Mouse (Mus musculus): ENCODE results near the gene Mfap1b. TPM values are rescaled to one million over a fixed set of nuclear protein-coding genes. Genes with fewer than 3 reads are reported as not detected.

The Mfap1b gene
- total and polyA plus RNA-seq, 3 experiments, result 19.1 to 20.3 TPM; not detected in 1

DNA sequence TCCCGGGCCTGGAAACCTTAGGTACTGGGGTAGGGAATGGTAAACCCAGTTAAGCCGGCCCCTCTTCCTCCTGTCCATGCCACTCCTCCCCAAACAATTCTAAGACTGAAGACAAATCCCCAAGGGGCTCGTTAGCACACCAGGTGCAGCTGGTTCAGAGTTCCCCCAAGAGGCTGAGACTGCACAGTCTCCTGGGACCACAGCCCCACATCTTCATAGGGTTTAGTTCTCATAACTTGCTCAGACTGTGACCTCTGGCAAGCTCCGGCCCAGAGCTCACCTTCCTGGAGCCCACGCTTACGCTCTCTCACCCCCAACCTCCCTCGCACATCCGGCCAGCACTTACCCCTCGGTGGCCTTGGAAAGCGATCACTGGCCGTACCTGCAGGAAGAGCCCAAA lies 32.1 kb downstream of the Mfap1b start:
- Histone ChIP-seq H3K36me3 (ENCODE audit: control insufficient read depth in 1 of 2, insufficient read depth in 2 of 2, low read length in 2 of 2) (peaks cover 5 to 13% of the 10 kb centered on the region in 2 experiments; a peak in 3 of 4 replicates), H3K9me3 (replicated peaks; ENCODE audit: insufficient read depth, low read length) (no peaks in the 10 kb centered on the region), H3K27ac (ENCODE audit: control insufficient read depth, low read depth, low read length) (no peak overlapping the region), H3K27me3 (ENCODE audit: control insufficient read depth in 1 of 2, insufficient read depth in 2 of 2, low read length in 2 of 2) (no peaks in the 10 kb centered on the region), H3K79me2 (ENCODE audit: control insufficient read depth, insufficient read depth, low read length, poor library complexity) (no peaks in the 10 kb centered on the region), H3K4me1 (ENCODE audit: control insufficient read depth in 1 of 2, insufficient read depth in 2 of 2, low read length in 2 of 2) (peaks cover 9 to 23% of the 10 kb centered on the region in 2 experiments), H3K4me3 (ENCODE audit: control insufficient read depth in 1 of 2, insufficient read depth in 1 of 2, low read depth in 2 of 2, low read length in 2 of 2) (no peak overlapping the region), H3K9ac (ENCODE audit: control insufficient read depth, low read depth, low read length, poor library complexity, severe bottlenecking) (no peak overlapping the region)
- no peak for DNase-seq (ENCODE audit: low read depth, low spot score)
- no peak for TF ChIP-seq HCFC1 (IDR thresholded peaks at IDR 0.05; ENCODE audit: low read depth, low read length)
- no peak for TF ChIP-seq ZNF384 (IDR thresholded peaks at IDR 0.05; ENCODE audit: low read depth, low read length)
- no peak for TF ChIP-seq MAFK (IDR thresholded peaks at IDR 0.05; ENCODE audit: borderline replicate concordance, low read depth, low read length)
- TF ChIP-seq USF1 (IDR thresholded peaks at IDR 0.05; ENCODE audit: low read depth, low read length), result no peak
- TF ChIP-seq ELF1 (IDR thresholded peaks at IDR 0.05; ENCODE audit: low read depth, low read length), result no peak
- no peak for TF ChIP-seq SIN3A (IDR thresholded peaks at IDR 0.05; ENCODE audit: low read length)
- no peak for TF ChIP-seq CTCF (IDR thresholded peaks at IDR 0.05 in 2 of 3, conservative IDR thresholded peaks at IDR 0.05 in 1 of 3; ENCODE audit: control insufficient read depth in 1 of 3, insufficient read depth in 1 of 3, low read depth in 2 of 3, low read length in 3 of 3, poor library complexity in 1 of 3, severe bottlenecking in 1 of 3)
- TF ChIP-seq MAZ (IDR thresholded peaks at IDR 0.05; ENCODE audit: low read depth, low read length), result no peak

DNA sequence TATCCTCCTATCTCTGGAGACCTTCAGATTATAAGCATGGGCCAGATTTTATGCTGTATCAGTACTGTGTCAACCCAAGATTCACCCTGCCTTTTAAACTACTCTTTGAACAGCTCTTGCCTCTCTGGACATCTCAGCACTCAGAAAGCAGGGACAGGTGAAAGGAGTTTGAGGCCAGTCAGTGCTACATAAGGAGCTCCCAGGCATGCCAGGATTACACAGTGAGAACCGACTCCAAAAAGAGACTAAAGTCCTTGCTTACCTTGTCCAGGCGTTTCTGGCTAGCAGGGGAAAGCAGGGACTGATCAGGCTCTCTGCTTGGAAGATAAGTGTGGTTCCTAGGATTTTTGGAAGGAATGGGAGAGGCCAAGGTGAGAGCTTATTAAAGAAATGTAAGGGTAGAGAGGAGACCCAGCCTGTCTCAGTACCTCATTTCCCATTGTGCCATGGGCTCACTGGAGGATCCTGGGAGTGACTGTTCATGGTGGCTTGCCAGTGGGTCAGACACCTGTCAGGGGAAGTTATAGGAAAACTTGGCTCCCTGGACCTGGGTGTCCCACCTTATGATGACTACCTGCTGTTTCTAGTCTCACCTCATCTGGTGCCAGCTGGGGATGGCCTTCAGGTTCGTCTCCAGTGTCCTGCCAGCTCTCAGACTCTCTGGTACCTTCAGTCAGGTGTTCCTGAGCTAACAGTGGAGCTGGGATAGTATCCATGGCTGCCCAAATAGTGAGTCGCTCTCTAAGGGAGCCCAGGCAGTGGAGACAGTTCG lies 32.8 kb downstream of the Mfap1b start:
- no peaks in the 10 kb centered on the region for H3K79me2 ChIP-seq (ENCODE audit: control insufficient read depth, insufficient read depth, low read length, poor library complexity)
- no peaks in the 10 kb centered on the region for H3K9me3 ChIP-seq (replicated peaks; ENCODE audit: insufficient read depth, low read length)
- DNase-seq (ENCODE audit: low read depth, low spot score), result no peak
- H3K9ac ChIP-seq (ENCODE audit: control insufficient read depth, low read depth, low read length, poor library complexity, severe bottlenecking), result no peak overlapping the region
- no peak overlapping the region for H3K4me3 ChIP-seq (ENCODE audit: control insufficient read depth in 1 of 2, insufficient read depth in 1 of 2, low read depth in 2 of 2, low read length in 2 of 2)
- no peak for TF ChIP-seq UBTF (IDR thresholded peaks at IDR 0.05; ENCODE audit: borderline replicate concordance, insufficient read depth, low read depth, low read length)
- no peak for TF ChIP-seq ZMIZ1 (IDR thresholded peaks at IDR 0.05; ENCODE audit: low read depth, low read length)
- peaks cover 5 to 8% of the 10 kb centered on the region in 2 experiments; a peak in 3 of 4 replicates for H3K36me3 ChIP-seq (ENCODE audit: control insufficient read depth in 1 of 2, insufficient read depth in 2 of 2, low read length in 2 of 2)
- H3K27ac ChIP-seq (ENCODE audit: control insufficient read depth, low read depth, low read length), result no peak overlapping the region
- H3K4me1 ChIP-seq (ENCODE audit: control insufficient read depth in 1 of 2, insufficient read depth in 2 of 2, low read length in 2 of 2), result peaks cover 5 to 16% of the 10 kb centered on the region in 2 experiments
- no peaks in the 10 kb centered on the region for H3K27me3 ChIP-seq (ENCODE audit: control insufficient read depth in 1 of 2, insufficient read depth in 2 of 2, low read length in 2 of 2)

DNA sequence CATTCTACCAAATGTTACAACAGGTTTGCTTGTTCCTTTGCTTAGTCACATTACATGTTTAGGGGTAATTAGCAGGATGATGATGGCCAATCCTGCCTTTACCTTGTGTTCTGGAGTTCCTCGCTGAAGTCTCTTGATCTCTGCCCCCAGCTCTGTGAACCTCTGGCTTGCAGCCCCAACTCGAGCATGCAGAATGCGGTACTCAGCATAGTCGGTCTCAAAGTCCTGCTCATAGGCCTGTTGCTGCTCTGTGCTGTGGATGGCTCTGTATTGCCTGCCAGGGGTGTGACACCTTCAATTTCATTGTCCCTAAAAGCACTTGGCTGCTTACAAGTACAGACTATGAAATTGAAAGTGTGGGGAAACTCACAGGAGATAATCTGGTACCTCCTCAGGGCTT lies 34.1 kb downstream of the Mfap1b start:
- TF ChIP-seq EP300 (IDR thresholded peaks at IDR 0.05; ENCODE audit: low read depth in 1 of 2, low read length in 2 of 2) (no peak), MXI1 (IDR thresholded peaks at IDR 0.05; ENCODE audit: low read depth, low read length) (no peak), ZKSCAN1 (IDR thresholded peaks at IDR 0.05; ENCODE audit: low read depth, low read length) (no peak), CHD1 (IDR thresholded peaks at IDR 0.05; ENCODE audit: low read depth, low read length) (no peak), MEF2A (IDR thresholded peaks at IDR 0.05; ENCODE audit: extremely low read depth, insufficient replicate concordance, low read depth, low read length, poor library complexity, severe bottlenecking) (no peak), GABPA (IDR thresholded peaks at IDR 0.05; ENCODE audit: low read depth, low read length) (no peak), POLR2AphosphoS5 (IDR thresholded peaks at IDR 0.05; ENCODE audit: borderline replicate concordance, low read depth, low read length) (no peak), ZC3H11A (IDR thresholded peaks at IDR 0.05; ENCODE audit: low read depth, low read length) (no peak), KAT2A (conservative IDR thresholded peaks at IDR 0.05; ENCODE audit: low read depth, low read length) (no peak)
- DNase-seq (ENCODE audit: low read depth, low spot score), result no peak

More for the DNA sequence above, 34.1 kb downstream of the Mfap1b start:
- H3K27ac ChIP-seq (ENCODE audit: control insufficient read depth, low read depth, low read length), result no peak overlapping the region
- no peaks in the 10 kb centered on the region for H3K27me3 ChIP-seq (ENCODE audit: control insufficient read depth in 1 of 2, insufficient read depth in 2 of 2, low read length in 2 of 2)
- H3K4me1 ChIP-seq (ENCODE audit: control insufficient read depth in 1 of 2, insufficient read depth in 2 of 2, low read length in 2 of 2), result peaks cover 0 to 6% of the 10 kb centered on the region in 2 experiments; a peak in 1 of 4 replicates
- peaks cover 0 to 11% of the 10 kb centered on the region in 2 experiments; a peak in 2 of 4 replicates for H3K36me3 ChIP-seq (ENCODE audit: control insufficient read depth in 1 of 2, insufficient read depth in 2 of 2, low read length in 2 of 2)
- no peaks in the 10 kb centered on the region for H3K79me2 ChIP-seq (ENCODE audit: control insufficient read depth, insufficient read depth, low read length, poor library complexity)
- no peak overlapping the region for H3K4me3 ChIP-seq (ENCODE audit: control insufficient read depth in 1 of 2, insufficient read depth in 1 of 2, low read depth in 2 of 2, low read length in 2 of 2)
- no peak overlapping the region for H3K9ac ChIP-seq (ENCODE audit: control insufficient read depth, low read depth, low read length, poor library complexity, severe bottlenecking)
- H3K9me3 ChIP-seq (replicated peaks; ENCODE audit: insufficient read depth, low read length), result no peaks in the 10 kb centered on the region

All from MEL (cell line).